Mouse (Mus musculus) heart, adult 11 months (tissue): ENCODE results near the gene Hsdl1.

Experiments used
- DNase-seq: peaks from one replicate; pipeline ENCODE4 v3.0.0; 2022

Gene Hsdl1

DNA sequence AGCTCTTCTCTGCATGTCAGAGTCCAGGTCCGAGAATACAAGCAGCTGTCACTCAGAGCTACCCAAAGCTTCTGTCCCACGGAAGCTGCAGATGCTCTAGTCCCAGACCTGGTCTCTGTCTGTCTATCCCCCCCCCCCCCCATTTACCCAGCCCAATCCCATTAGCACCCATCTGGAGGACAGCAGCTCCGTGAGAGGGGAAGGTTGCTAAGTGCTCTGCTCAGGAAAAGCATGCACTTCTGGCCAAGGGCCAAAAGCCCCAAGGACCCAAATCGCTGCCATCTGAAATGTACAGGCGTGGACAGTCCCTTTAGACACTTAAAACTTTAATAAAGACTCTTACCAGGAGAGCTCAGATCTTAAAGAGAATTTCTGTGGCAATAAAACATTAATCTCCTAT, 58.3 kb downstream of the Hsdl1 start:
- no peak for DNase-seq

DNA sequence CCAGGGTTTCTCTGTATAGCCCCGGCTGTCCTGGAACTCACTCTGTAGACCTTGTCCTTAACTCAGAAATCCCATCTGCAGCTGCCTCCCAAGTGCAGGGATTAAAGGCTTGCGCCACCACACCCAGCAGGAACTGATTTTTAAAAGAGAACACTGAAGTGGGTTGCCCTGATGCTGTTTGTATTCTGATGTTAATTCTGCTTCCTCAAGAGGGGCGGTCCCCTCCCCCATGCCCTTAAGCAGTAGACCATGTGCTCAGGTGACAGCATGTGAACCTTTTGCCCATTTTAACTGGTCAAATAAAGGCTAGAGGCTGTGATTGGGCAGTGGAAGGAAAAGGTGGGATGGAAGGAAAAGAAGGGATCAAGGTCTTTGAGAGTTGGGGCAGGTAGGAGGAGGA, 59.2 kb downstream of the Hsdl1 start:
- no peak for DNase-seq

GRCm38 (mm10) chr8:119514940-119515339, 60.0 kb downstream of the Hsdl1 start:
- DNase-seq: no peak

GRCm38 (mm10) chr8:119513405-119513804, 61.6 kb downstream of the Hsdl1 start:
- no peak for DNase-seq
